Mouse (Mus musculus): Measurements from ENCODE around the gene Ccdc83.

Gene Ccdc83

GRCm38 (mm10) chr7:90261902-90262599 is 3.5 kb downstream of the Ccdc83 start:
- DNase-seq (ENCODE audit: low read depth, low spot score) = peak; percentile 48

GRCm38 (mm10) chr7:90259899-90260298 is 5.7 kb downstream of the Ccdc83 start:
- no peak for DNase-seq (ENCODE audit: low read depth, low spot score)

DNA sequence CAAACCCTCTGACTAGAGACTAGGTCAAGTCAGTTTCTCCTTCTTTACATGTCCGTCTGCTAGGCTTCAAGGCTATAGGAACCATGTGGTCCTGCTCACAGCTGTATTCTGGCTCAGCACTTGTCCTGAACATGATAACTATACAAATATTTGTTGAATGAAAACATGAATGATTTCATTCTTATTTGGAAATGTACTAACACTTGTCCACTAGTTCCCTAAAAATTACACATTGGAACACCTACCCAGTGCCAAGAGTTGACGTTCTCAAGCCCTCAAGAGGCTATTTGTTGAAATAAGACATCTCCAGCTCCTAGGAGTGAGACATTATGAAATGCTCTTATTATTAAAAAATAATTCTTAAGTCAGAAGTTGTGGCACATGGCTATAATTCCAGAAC is 6.9 kb downstream of the Ccdc83 start:
- DNase-seq (ENCODE audit: low read depth, low spot score) = no peak

GRCm38 (mm10) chr7:90252946-90253345 is 12.6 kb downstream of the Ccdc83 start:
- peak; percentile 31 for DNase-seq (ENCODE audit: low read depth, low spot score)

DNA sequence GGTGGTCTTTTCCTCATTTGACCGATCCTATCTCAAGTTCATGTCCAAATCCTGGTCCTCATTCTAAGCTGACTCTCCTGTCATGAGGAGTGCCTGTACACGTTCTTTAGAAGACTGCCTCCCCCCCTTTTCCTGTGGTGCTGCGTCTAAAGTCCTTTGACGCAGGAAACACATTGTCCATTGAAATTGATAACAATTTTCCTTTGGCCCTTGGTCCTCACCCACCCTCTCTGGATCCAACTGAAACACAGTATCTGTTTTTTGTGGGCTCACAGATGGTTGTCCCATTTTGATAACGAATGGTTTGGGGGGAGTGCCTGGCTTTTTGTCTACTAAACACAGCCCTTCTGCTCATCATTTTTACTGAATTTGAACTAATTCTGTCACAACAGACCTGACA is 21.9 kb downstream of the Ccdc83 start:
- no peak for DNase-seq (ENCODE audit: low read depth, low spot score)

GRCm38 (mm10) chr7:90243151-90243550 is 22.4 kb downstream of the Ccdc83 start:
- DNase-seq (ENCODE audit: low read depth, low spot score) = no peak

- DNase-seq (ENCODE audit: low read depth, low spot score) = peak; percentile 29
Observed at GRCm38 (mm10) chr7:90236289-90236905, 29.2 kb downstream of the Ccdc83 start.

DNA sequence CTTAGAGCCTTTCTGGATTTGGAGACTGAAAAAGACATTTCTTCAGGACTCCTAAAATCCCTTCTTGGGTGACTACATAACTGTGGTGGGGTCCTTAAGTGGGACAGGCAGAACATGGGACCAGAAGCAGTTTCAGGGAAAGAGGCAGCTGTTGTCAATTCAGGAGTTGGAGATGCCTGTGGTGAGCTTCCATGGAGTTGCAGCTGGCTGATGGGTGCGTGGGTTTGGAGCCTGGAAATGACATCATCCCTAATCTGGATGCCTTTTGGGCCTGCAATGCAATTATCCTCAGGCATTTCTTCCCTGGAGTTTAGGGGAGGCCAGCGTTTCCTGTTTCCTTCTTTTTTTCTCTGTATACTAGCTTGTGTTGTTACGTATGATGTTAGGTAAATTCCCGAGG is 31.7 kb downstream of the Ccdc83 start:
- DNase-seq (ENCODE audit: low read depth, low spot score) = no peak

DNA sequence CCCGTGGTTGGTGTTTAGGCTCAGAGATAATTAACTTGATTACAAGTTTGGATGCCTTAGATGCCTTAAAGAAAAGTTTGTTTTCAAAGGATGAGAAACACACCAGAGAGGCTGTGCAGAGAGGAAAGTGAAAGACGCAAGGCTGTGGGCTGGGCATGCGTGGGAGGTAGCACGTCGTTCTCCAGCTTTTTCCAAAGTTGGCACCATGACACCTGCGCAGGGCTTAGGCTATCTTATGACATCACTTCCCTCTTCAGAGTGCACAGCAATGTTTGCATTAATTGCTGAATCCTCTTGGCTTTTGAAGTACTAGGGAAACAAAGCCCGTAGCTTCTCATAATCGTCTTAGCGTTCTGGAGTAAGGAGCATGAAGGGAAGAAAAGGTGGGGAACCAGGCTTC is 34.1 kb downstream of the Ccdc83 start:
- no peak for DNase-seq (ENCODE audit: low read depth, low spot score)

DNA sequence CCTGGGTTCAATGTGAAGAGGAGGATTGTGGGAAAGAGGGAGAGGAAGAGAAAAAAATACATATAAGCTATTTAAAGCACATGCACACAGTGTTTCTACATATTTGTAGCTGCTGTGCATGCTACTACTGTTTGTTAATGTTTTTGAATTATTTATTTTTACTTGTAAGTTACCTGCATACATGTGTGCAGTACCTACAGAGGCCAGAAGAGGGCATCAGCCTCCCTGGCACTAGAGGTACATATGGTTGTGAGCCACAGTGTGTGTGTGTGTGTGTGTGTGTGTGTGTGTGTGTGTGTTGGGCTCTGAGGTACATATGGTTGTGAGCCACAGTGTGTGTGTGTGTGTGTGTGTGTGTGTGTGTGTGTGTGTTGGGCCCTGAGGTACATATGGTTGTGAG is 36.7 kb downstream of the Ccdc83 start:
- peak; percentile 75 for DNase-seq (ENCODE audit: low read depth, low spot score)

- DNase-seq (ENCODE audit: low read depth, low spot score) = no peak
Observed at GRCm38 (mm10) chr7:90228075-90228474, 37.5 kb downstream of the Ccdc83 start.

DNA sequence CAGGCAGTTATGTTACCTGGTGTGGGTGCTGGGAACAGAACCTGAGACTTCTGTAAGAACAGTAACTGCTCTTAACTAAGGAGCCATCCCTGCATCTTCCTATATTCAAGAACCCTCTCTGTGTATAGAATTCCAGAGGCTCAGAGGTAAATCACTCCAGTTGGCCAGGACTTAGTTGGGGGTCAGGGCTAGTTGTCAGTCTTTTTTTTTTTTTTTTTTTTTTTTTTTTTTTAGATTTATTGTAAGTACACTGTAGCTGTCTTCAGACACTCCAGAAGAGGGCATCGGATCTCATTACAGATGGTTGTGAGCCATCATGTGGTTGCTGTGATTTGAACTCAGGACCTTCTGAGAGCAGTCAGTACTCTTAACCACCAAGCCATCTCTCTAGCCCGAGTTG is 44.1 kb downstream of the Ccdc83 start:
- DNase-seq (ENCODE audit: low read depth, low spot score) = no peak

DNA sequence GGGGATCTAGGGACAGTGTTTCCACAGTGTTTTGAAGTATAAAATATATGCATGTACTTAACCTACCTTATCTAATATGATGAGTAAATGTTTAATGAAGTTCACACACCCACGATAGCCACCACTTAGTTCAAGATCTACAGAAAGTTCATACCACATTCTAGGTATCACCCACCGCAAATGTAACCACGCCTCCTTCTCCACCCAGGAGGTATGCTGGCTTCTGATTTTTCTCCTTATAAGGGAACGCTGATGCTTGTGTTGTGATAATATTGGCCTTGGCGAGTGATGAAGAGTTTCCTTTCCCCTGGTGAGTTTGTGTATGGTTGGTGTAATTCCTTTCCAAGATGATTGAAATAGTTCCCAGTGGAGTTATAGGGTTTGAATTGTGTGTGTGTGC is 47.5 kb downstream of the Ccdc83 start:
- no peak for DNase-seq (ENCODE audit: low read depth, low spot score)

DNA sequence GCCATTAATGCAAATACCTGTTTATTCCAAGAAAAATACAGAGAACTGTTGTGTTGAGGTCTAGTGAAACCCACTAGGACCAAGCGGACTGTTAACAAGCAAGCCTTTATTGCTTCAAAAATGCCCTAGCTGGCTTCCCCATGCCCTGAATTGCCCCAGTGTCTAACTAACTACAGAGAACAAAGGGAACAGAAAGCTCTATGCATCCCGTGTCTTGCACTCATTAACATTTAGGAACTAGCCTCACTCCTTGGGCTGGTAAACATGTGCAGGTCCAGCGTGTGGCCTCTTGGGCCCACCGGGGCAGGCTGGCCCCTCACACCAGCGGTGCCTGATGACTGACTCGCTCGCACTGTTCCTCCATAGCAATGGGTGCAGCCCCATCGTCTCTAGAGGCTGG is 49.1 kb downstream of the Ccdc83 start:
- DNase-seq (ENCODE audit: low read depth, low spot score) = no peak

GRCm38 (mm10) chr7:90210947-90211346 is 54.6 kb downstream of the Ccdc83 start:
- no peak for DNase-seq (ENCODE audit: low read depth, low spot score)

GRCm38 (mm10) chr7:90210116-90210515 is 55.5 kb downstream of the Ccdc83 start:
- DNase-seq (ENCODE audit: low read depth, low spot score) = no peak

DNA sequence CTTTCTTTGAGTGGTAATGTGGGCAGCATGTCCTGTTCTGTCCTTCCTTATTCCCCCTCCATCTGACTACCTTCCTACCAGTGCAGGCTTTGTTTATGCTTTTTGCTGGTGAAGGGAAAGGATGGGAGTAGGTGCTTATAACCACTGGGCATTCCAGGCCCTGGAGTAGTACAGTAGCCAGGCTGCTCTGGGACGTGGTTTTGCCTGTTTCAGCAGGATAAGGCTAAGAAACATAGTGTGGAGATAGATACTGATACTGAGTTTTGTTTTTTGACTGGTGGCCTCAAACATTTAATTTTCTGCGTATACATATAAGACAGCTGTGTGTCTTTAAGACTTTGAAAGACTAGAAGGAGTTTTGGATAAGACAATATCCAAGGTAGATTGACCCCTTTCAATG is 61.7 kb downstream of the Ccdc83 start:
- no peak for DNase-seq (ENCODE audit: low read depth, low spot score)

DNA sequence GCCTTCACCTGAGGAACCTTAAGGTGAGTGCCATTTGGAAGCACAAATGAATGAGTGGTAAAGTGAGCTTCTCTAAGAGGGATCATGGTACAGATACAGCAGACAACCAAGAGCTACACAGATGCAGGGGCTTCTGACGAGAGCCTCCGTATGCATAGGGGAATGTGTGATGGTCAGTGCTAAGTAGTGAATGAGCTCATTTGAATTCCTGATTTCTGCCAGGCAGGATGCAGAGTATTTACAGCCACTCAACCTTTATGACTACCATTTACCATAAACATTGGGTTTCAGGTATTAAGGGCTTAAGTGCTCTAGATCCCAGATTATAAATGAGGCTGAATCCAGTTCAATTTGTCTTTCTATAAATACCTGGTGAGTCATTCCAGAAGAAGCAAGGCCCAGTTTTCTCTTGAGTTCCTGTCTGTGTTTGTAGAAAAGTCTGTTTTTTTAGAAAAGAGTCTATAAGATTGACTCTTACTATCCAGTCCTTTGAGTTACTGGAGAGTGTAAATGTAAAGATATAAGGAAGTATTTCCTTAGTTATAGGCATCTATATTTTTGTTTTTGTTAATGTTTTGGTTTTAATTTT is 63.6 kb downstream of the Ccdc83 start:
- no peak for DNase-seq (ENCODE audit: low read depth, low spot score)

DNA sequence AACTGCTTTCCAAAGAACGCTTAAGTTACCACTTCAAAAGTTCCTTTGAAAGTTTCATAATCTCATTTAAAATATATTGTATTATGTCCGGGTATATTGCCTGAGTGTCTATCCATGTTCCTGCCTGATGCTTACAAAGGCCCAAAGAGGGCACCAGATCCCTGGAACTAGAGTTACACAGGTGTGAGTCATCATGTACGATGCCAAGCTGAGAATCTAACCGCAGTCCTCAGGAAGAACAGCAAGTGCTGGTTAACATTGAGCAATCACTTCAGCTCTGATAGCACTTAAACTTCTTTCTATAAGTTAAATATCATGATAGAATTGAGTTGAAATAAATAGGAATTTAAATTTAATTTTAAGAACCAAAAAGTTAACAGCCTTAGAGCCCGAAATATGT is 65.3 kb downstream of the Ccdc83 start:
- no peak for DNase-seq (ENCODE audit: low read depth, low spot score)

DNA sequence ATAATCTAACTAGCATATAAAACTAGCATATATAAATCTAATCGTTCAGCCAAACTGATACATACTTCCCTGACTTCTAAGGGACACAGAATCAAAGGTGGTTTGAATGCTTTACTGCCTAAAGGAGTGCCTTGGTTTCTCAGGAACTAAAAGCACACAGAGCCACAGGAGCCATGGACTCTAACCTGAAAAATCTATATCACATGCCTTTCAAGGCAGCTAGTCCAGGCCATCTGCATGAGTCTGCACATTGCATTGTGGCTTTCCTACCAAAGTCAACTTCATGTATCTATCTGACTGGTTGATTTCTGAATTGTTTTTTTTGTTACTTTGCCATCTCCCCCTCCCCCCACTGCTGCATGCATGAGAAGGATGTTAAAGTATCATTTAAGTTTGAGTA is 84.9 kb downstream of the Ccdc83 start:
- no peak for DNase-seq (ENCODE audit: low read depth, low spot score)

DNA sequence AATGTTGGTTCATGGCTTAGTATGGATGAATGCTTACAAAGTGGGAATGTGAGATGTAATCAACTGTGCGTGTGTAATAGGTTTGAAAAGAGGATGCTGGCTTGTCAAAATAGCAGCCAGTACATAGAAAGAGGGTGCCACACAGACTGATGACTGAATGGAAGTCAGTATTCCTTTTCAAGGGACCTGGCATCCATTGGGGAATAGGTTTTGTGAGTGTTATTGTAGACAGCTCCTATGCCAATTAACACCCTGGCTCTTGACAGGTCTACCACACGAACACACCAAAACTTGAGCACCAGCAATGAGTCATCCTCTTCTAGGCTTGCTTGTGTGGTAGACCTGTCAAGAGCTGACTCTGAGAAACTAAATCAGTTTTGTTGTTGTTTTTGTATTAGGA is 90.0 kb downstream of the Ccdc83 start:
- DNase-seq (ENCODE audit: low read depth, low spot score) = no peak
